Mouse (Mus musculus) kidney, adult 2 months (tissue): ENCODE results near the gene Prdx2. TPM values are rescaled to one million over a fixed set of nuclear protein-coding genes. Genes with fewer than 3 reads are reported as not detected.

Experiments used
- DNase-seq: peaks from one replicate; pipeline ENCODE4 v3.0.0; 2021
- H3K27ac ChIP-seq: fragments of 200-500 bp; 2 replicates; pipeline ENCODE4 v1.5.1; 2012; ENCODE audit warnings: low read depth, low read length, control low read depth, inconsistent platforms; ENCODE audit not compliant: insufficient read depth
- H3K27me3 ChIP-seq: fragments of 200-500 bp; replicated peaks from 2 replicates; pipeline ENCODE4 v1.6.1; 2012; ENCODE audit warnings: mild to moderate bottlenecking, moderate library complexity, low read length, inconsistent platforms; ENCODE audit not compliant: control insufficient read depth, insufficient read depth
- H3K36me3 ChIP-seq: fragments of 200-500 bp; 2 replicates; pipeline ENCODE4 v1.6.1; 2012; ENCODE audit warnings: mild to moderate bottlenecking, moderate library complexity, low read length, inconsistent platforms; ENCODE audit not compliant: control insufficient read depth, insufficient read depth
- H3K4me1 ChIP-seq: fragments of 200-500 bp; 2 replicates; pipeline ENCODE4 v1.6.1; 2011; ENCODE audit warnings: low read length; ENCODE audit not compliant: control insufficient read depth, insufficient read depth
- H3K4me3 ChIP-seq: fragments of 200-500 bp; 2 replicates; pipeline ENCODE4 v1.5.1; 2011; ENCODE audit warnings: mild to moderate bottlenecking, low read depth, low read length, control low read depth; ENCODE audit not compliant: insufficient read depth
- CTCF ChIP-seq: fragments of 200-500 bp; conservative IDR thresholded peaks from 2 replicates; pipeline ENCODE4 v1.5.1; 2011; ENCODE audit warnings: low read depth, mild to moderate bottlenecking, control low read depth, low read length, moderate library complexity, mixed read lengths; ENCODE audit not compliant: insufficient read depth, insufficient read length
- POLR2A ChIP-seq: fragments of 200-500 bp; IDR thresholded peaks from one replicate; pipeline ENCODE4 v1.6.1; 2011; ENCODE audit warnings: low read depth, low read length, control low read depth
- WGBS: fragments of 180-500 bp; shearing (Covaris S2); methylation state at CpG from one replicate; pipeline ENCODE4 v1.1.7; 2018; 5-methylcytosine and 5-hydroxymethylcytosine counted together
- polyA plus RNA-seq: library from polyadenylated mRNA; depleted of rRNA; stranded (reverse); fragments of >200 nt; gene quantifications from 2 replicates; pipeline ENCODE4 v1.2.3, GENCODE M21; 2012

The Prdx2 gene
- polyA plus RNA-seq, 1 experiment, result 376 TPM

- Histone ChIP-seq H3K36me3 (no peaks in the 10 kb centered on the region), H3K4me1 (peaks cover 34% of the 10 kb centered on the region), H3K4me3 (peak overlapping the region; percentile 34), H3K27me3 (no peaks in the 10 kb centered on the region), H3K27ac (peak overlapping the region; percentile 84)
- 43% methylated on average over 8 of the region's 8 CpGs for WGBS
- DNase-seq, result no peak
- TF ChIP-seq POLR2A (no peak), CTCF (no peak)
Measured at GRCm38 (mm10) chr8:84986379-84986945, 17.1 kb downstream of the Prdx2 start.

- Histone ChIP-seq H3K27me3 (no peaks in the 10 kb centered on the region), H3K4me3 (no peak overlapping the region), H3K36me3 (no peaks in the 10 kb centered on the region), H3K27ac (no peak overlapping the region), H3K4me1 (peaks cover 25% of the 10 kb centered on the region)
- DNase-seq, result no peak
- WGBS, result 88% methylated on average over 5 of the region's 5 CpGs
- no peak for TF ChIP-seq CTCF
- TF ChIP-seq POLR2A, result no peak
Measured at GRCm38 (mm10) chr8:84987388-84987787, 18.0 kb downstream of the Prdx2 start.

DNA sequence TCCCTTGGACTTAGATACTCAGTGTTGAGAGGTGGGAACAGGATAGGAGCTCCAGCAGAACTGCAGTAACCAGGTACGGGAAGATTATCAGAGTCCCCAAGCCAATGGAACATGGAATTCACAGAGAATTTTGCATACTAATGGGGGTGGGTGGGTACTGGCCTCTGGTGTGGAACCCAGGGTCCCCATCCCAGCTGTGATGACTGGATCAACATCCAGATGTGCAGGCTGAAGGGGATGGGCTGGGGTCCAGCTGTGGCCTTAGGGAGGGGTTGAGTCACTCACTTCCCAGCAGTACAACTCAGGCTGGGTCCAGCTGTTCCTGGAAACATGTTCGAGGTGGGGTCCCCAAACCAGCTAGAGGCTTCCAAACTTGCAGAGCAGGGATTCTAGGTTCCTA is 18.5 kb downstream of the Prdx2 start:
- Histone ChIP-seq H3K27me3 (no peaks in the 10 kb centered on the region), H3K4me3 (no peak overlapping the region), H3K4me1 (peaks cover 20% of the 10 kb centered on the region), H3K36me3 (no peaks in the 10 kb centered on the region), H3K27ac (no peak overlapping the region)
- 75% methylated on average over 2 of the region's 2 CpGs for WGBS
- no peak for TF ChIP-seq CTCF
- no peak for TF ChIP-seq POLR2A
- DNase-seq, result no peak

DNA sequence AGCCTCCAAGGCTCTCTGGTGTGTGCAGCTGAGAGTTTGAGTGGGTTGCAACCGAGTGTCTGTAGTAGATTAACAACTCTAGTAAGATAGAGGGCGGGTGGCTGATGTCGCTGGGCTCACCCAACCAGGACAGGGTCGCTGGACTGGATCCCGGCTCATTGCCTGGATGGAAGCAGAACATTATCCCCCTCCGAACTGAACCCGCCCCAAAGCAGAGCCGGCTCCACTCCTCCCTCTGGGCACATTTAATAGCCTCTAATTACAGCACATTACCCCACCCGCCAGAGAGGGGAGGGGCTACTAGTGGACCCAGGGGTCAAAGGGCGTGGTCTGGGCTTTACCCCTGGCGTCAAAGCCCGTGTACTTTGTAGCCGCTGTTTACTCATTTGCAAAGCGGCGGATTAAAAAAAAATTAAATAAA is 19.9 kb downstream of the Prdx2 start:
- no peak for TF ChIP-seq CTCF
- Histone ChIP-seq H3K4me1 (peaks cover 17% of the 10 kb centered on the region), H3K4me3 (no peak overlapping the region), H3K36me3 (no peaks in the 10 kb centered on the region), H3K27ac (peak overlapping the region; percentile 64), H3K27me3 (no peaks in the 10 kb centered on the region)
- 8% methylated on average over 15 of the region's 15 CpGs for WGBS
- peak; percentile 95 for DNase-seq

GRCm38 (mm10) chr8:84989810-84990209 is 20.4 kb downstream of the Prdx2 start:
- H3K27ac ChIP-seq, result peak overlapping the region; percentile 63
- DNase-seq, result peak; percentile 96
- H3K36me3 ChIP-seq, result no peaks in the 10 kb centered on the region
- TF ChIP-seq CTCF (peak; percentile 89), POLR2A (no peak)
- WGBS, result 0% methylated on average over 15 of the region's 15 CpGs
- peaks cover 13% of the 10 kb centered on the region; the same call in 1 of the 2 replicates for H3K4me1 ChIP-seq
- H3K4me3 ChIP-seq, result peak overlapping the region; percentile 50
- no peaks in the 10 kb centered on the region for H3K27me3 ChIP-seq

- H3K4me1 ChIP-seq, result peaks cover 8% of the 10 kb centered on the region; the same call in 1 of the 2 replicates
- under 1% methylated on average over 28 of the region's 28 CpGs for WGBS
- H3K36me3 ChIP-seq, result no peaks in the 10 kb centered on the region
- H3K27ac ChIP-seq, result peak within 1 kb of the TSS; percentile 90
- H3K4me3 ChIP-seq, result peak within 1 kb of the TSS; percentile 60
- peak; percentile 98 for TF ChIP-seq CTCF
- TF ChIP-seq POLR2A, result no peak
- H3K27me3 ChIP-seq, result no peaks in the 10 kb centered on the region
- peak; percentile 99 for DNase-seq
Measured at GRCm38 (mm10) chr8:84990349-84990748, 21.0 kb downstream of the Prdx2 start, which contains the start of gene Hook2. Gene Hook2, plus strand, starts transcription at chr8:84990603.

DNA sequence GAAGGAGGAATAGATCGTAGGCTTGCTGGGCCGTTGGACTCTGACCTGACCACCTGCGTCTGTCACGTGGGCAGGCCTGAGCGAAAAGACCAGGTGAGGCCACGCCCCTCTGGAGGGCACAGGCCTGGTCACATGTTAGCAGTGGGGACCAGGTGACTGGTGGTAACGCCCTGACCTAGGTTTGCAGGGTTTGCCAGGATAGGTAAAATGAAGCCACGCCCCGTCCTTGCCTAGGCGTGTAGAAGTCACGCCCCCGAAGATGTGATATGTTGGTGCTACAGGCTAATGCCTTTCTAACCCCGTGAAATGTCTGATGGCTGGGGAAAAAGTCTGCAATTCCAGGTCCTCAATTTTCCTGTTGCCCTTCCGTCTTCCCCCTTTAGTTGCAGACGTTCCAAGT is 21.4 kb downstream of the Prdx2 start:
- peak; percentile 97 for DNase-seq
- no peaks in the 10 kb centered on the region for H3K27me3 ChIP-seq
- H3K4me1 ChIP-seq, result peaks cover 8% of the 10 kb centered on the region; the same call in 1 of the 2 replicates
- WGBS, result 4% methylated on average over 15 of the region's 15 CpGs
- peak overlapping the region; percentile 90 for H3K27ac ChIP-seq
- H3K4me3 ChIP-seq, result peak overlapping the region; percentile 60
- no peaks in the 10 kb centered on the region for H3K36me3 ChIP-seq
- TF ChIP-seq POLR2A (no peak), CTCF (no peak)
